In the genomic region with DNA sequence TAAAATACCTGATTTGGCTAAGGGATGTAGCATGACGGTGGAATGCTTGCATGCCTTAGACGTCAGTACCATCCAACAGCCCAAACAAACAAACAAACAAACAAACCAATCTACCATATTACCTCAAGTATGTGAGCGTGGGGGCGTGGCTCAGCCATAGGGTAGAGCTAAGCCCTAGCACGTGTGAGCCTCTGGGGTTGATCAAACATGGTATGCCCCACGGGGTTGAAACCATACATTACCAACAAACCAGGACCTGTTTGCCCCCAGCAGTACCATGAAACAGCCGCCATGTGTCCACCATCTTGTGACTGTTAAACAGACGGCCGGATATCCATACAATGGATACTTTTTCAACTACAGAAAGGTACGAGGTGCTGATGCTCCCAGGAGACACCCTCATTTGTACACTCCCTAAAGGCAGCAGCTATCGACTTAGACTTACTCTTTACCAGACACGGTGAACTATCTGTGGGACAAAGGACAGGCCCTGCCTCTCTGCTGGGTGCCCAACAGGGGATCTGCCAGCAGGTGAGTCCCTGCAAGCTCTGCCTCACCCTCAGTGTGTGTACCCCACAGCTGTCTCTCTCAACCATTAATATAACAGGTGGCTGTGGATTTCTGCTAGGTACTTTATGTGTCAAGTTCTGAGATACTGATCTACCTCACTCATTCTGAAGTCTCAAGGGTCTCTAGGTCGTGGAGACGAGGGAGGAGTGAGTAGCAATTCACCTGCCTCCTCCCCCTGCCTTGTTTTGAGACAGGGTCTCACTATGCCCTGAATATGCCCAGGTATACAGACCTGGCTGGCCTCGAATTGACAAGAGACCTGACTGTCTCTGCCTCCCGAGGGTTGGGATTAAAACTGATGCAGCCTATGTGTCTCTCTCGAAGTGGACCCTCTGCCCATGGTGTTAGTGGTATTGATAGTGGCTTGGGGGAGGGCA, we compare ENCODE assay signal across 9 mouse cellular contexts. TPM values are rescaled to one million over a fixed set of nuclear protein-coding genes. Genes with fewer than 3 reads are reported as not detected.
DNase-seq lines count a peak whose midpoint lies in the region; ATAC-seq and TF ChIP-seq lines count a peak whose summit lies in the region.
"Had no signal": no experiment of that assay in that cellular context is flagged by ENCODE, and none has a peak within 500 bp of the region (broad histone marks: within the 10 kb centered on the region; RNA-seq: fewer than 3 reads in every experiment).

No protein-coding gene starts in this region.

- H3K4me2 ChIP-seq in midbrain, embryonic 15.5 days, result no peak overlapping the region

- no peaks in the 10 kb centered on the region for H3K27me3 ChIP-seq in kidney, adult 2 months (replicated peaks; ENCODE audit: control insufficient read depth, insufficient read depth, low read length)
- H3K27me3 ChIP-seq in G1E (ENCODE audit: insufficient read depth, low read length), result no peaks in the 10 kb centered on the region
- H3K27me3 ChIP-seq in midbrain, embryonic 15.5 days (replicated peaks), result 0 out of 2 replicates have a peak, but pooled peaks cover 4% of the 10 kb centered on the region

- TF ChIP-seq CTCF in kidney, adult 2 months (conservative IDR thresholded peaks at IDR 0.05; ENCODE audit: insufficient read depth, insufficient read length, low read depth, low read length), result no peak
- no peak for TF ChIP-seq CTCF in G1E (IDR thresholded peaks at IDR 0.05; ENCODE audit: low read depth, low read length)
- TF ChIP-seq CTCF in embryonic fibroblast, embryonic 13.5 days (IDR thresholded peaks at IDR 0.05; ENCODE audit: borderline replicate concordance, insufficient read depth, low read length), result no peak
- no peak for TF ChIP-seq CTCF in left cerebral cortex, adult 2 months (IDR thresholded peaks at IDR 0.05)

- peaks cover 8% of the 10 kb centered on the region for H3K9me3 ChIP-seq in G1E (replicated peaks)
- H3K9me3 ChIP-seq in midbrain, embryonic 15.5 days, result no peaks in the 10 kb centered on the region

- 92% methylated on average over 17 of the region's 17 CpGs for WGBS in kidney, adult 2 months
- WGBS in midbrain, embryonic 15.5 days, result 90% methylated on average over 17 of the region's 17 CpGs

- ATAC-seq in G1E (ENCODE audit: extremely low read depth, insufficient number of reproducible peaks, low FRiP score, poor library complexity, severe bottlenecking), result no peak
- no peak for ATAC-seq in midbrain, embryonic 15.5 days (replicated peaks)

- H3K4me3 ChIP-seq in kidney, adult 2 months (ENCODE audit: insufficient read depth, low read depth, low read length), result no peak overlapping the region
- peak overlapping the region; percentile 7; the same call in 1 of the 2 replicates for H3K4me3 ChIP-seq in G1E (ENCODE audit: low read depth, low read length)
- no peak overlapping the region for H3K4me3 ChIP-seq in embryonic fibroblast, embryonic 13.5 days (ENCODE audit: insufficient read depth, low read length)
- no peak overlapping the region for H3K4me3 ChIP-seq in left cerebral cortex, adult 2 months
- H3K4me3 ChIP-seq in midbrain, embryonic 15.5 days, result no peak overlapping the region

- no peak for DNase-seq in kidney, adult 2 months
- no peak for DNase-seq in kidney, adult 18-20 months
- no peak for DNase-seq in G1E (ENCODE audit: low spot score)
- DNase-seq in naive thymus-derived CD4-positive, alpha-beta T cell, adult 2 months (ENCODE audit: low read depth), result peak; percentile 46
- DNase-seq in left cerebral cortex, adult 2 months (ENCODE audit: extremely low spot score in 1 of 2, low spot score in 2 of 2), result no peak
- no peak for DNase-seq in layer of hippocampus, postnatal 25 days (ENCODE audit: extremely low spot score in 1 of 2, low spot score in 1 of 2)
- DNase-seq: lung, adult 2 months had no signal

- H3K9ac ChIP-seq in midbrain, embryonic 15.5 days, result no peak overlapping the region

- H3K27ac ChIP-seq in kidney, adult 2 months (ENCODE audit: insufficient read depth, low read depth, low read length), result 0 out of 2 replicates have a peak overlapping the region, but pooled peaks have one; percentile 3
- 0 out of 2 replicates have a peak overlapping the region, but pooled peaks have one; percentile 51 for H3K27ac ChIP-seq in embryonic fibroblast, embryonic 13.5 days (ENCODE audit: insufficient read depth, low read length)
- no peak overlapping the region for H3K27ac ChIP-seq in left cerebral cortex, adult 2 months
- no peak overlapping the region for H3K27ac ChIP-seq in midbrain, embryonic 15.5 days

- peaks cover 27% of the 10 kb centered on the region for H3K4me1 ChIP-seq in kidney, adult 2 months (ENCODE audit: control insufficient read depth, insufficient read depth, low read length)
- peaks cover 73% of the 10 kb centered on the region for H3K4me1 ChIP-seq in G1E (ENCODE audit: insufficient read depth, low read depth, low read length)
- H3K4me1 ChIP-seq in embryonic fibroblast, embryonic 13.5 days (ENCODE audit: control insufficient read depth, insufficient read depth, low read length), result peaks cover 9% of the 10 kb centered on the region; the same call in 1 of the 2 replicates
- H3K4me1 ChIP-seq in midbrain, embryonic 15.5 days, result peaks cover 3% of the 10 kb centered on the region; the same call in 1 of the 2 replicates

- H3K36me3 ChIP-seq in kidney, adult 2 months (ENCODE audit: control insufficient read depth, insufficient read depth, low read length), result no peaks in the 10 kb centered on the region
- H3K36me3 ChIP-seq in G1E (replicated peaks), result peaks cover 25% of the 10 kb centered on the region
- H3K36me3 ChIP-seq in midbrain, embryonic 15.5 days (replicated peaks), result no peaks in the 10 kb centered on the region

- TF ChIP-seq POLR2A in kidney, adult 2 months (IDR thresholded peaks at IDR 0.05; ENCODE audit: low read depth, low read length), result no peak
- TF ChIP-seq POLR2A in embryonic fibroblast, embryonic 13.5 days (IDR thresholded peaks at IDR 0.05; ENCODE audit: low read depth, low read length), result no peak

- intact Hi-C loops in left cerebral cortex, adult 2 months (cut with DNase I), result no loop called here

RNA-seq across cellular contexts. Expression of gene Zfp36l2, which starts 8.4 kb away (rescaled TPM):
- polyA plus RNA-seq in kidney, adult 2 months (2012; rRNA removed), result 34.3 and 45.8 TPM in 2 replicates
- total RNA-seq in G1E (2014; fragmentation: Nextera tagmentation) (417 and 437 TPM in 2 replicates), G1E (2017) (112 TPM in 2 replicates)
- polyA plus RNA-seq in G1E (2012), result 884 and 1,243 TPM in 2 replicates
- polyA plus RNA-seq in embryonic fibroblast, embryonic 13.5 days (2011; ENCODE audit: insufficient read length, low read depth, missing spikeins), result 171 and 187 TPM in 2 replicates
- 10 to 100 TPM; 22.5 to 24.3 TPM for total RNA-seq in left cerebral cortex, adult 2 months (2021)
- 4.0 and 4.4 TPM in 2 replicates for polyA plus RNA-seq in midbrain, embryonic 15.5 days (2015; fragmentation: Nextera tagmentation; extraction: Ambion mirVana)
- 10 to 100 TPM; 26.6 to 28.7 TPM for total RNA-seq in layer of hippocampus, postnatal 25 days (2021)

Comparison
In these comparisons a context has a peak if more than half of its experiments do, and no peak if none do; other contexts are left out.
1. H3K27ac ChIP-seq: peak in kidney, adult 2 months (single experiment) and embryonic fibroblast, embryonic 13.5 days (single experiment); none in left cerebral cortex, adult 2 months (single experiment) and midbrain, embryonic 15.5 days (single experiment).